Mouse (Mus musculus) inflammation-experienced regulatory T-cells, adult 6 months (primary cell): ENCODE measurements at regions not wholly inside any gene's neighbourhood (a gene's known extent, or its start where the extent isn't known, plus 50 kb on each side); places are given as distances from the start of the nearest gene placed in this dataset.

ENCODE experiments used
- ATAC-seq: one replicate; pipeline ENCODE4 v1.8.0; 2017

DNA sequence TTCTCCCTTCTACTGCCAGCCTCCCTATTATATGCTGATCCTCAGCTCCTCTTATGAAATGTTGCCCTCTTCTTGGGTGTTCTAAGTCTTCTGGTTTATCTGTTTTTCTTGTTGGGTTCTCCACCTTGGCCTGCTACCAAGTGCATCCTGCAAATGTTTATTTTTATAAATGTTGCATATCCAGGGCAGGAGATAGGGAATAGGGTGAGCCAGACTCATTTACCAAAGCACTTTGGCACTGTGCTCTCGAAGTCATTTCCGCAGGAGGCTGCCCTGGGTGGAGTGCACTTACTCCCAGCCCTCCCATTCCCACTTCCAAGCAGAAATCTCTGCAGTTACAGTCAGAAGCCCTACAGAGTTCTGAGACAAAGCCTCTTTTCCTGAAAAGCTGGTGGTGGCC is 249.5 kb upstream of the Pappa start:
- no peak for ATAC-seq

DNA sequence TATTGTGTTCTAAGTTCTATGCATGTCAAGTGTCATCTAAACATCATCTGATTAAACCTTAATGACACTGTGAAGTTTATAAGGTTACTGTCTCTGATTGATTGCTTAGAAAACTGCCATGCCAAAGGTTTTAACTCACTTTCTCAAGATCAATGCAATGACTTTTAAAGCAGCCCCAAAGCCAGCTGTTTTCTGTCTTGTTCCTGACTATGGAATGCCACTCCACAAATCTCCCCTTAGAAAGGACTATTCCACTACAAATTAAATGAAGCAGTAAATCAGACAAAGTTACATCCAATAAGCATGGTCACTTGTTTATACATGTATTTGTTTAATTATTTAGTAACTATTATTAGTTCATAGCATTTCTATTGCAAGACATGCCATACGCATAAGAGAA is 247.1 kb upstream of the Pappa start:
- ATAC-seq: no peak

GRCm38 (mm10) chr4:64897935-64898334 is 226.0 kb upstream of the Pappa start:
- ATAC-seq: no peak

DNA sequence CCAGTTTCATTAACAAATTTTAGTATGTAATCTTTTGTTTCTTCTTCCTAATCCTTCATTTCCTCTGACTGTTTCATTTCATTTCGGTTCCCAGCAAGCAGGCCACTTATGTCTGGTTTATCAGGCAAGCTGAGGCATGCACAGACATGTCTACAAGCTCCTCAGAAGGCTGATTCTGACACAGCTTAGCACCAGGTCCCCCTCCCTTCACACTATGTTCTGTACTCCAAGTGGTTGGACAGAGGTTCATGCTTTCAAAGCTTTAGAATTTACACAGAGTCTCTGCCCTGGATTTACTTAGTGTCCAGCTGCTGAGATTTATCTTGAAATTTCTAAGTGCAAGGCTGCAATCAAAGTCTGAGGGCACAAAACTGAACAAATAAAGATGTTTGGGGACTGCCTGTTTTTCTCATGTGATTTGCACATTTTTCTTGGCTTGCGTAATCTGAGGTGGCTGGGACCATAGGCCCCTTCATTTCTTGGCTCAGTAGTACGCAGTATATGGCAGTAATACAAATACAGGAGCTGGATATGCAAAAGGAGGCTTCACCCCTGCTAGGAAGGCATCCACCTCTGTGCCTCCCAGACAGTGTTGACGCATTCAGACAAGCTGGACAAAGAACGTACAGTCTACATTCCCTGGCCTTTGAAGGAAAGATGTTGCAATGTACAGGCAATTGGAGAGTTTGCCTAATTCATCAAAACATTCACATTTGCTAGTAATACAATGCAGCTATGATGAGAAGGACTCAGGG is 222.7 kb upstream of the Pappa start:
- ATAC-seq: no peak

DNA sequence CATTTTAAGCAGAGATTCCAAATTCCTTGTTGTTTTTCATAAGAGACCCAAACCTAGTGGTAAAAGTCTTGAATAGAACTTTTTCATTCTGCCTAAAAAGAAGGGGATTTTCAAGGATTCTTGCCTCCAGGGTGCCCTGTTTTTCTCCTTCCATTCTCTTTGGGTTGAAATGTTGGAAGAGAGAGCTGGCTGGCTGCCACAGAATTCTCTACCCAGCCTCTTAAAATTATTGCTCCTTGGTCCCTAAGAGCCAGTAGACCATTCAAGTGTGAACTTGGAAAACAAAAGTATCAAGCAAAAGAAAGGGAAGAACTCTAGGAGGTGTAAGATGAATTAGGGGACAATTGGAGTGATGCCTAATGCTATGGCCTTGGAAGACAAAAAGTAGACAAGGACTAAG is 200.2 kb upstream of the Pappa start:
- no peak for ATAC-seq

DNA sequence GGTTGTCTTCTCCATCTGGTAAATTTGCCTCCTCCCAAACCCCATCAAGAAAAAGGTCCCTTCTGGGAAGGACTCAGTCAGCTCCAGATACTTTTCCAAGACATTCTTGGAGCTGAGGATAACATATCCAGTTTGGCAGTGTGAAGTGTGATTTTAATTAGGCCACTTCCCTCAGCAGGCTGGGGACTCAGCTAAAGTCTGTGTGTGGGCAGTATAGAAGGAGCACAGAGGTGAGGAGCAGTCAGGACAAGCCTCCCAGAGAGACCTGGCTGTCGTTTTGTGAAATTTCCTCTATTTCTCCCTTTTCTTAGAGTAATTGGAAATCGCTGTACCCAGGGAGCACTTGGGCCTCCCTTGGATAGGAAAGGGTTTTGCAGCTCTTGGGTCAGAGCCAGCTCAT is 195.4 kb upstream of the Pappa start:
- no peak for ATAC-seq

- ATAC-seq: no peak
These were observed 178.4 kb upstream of the Pappa start for GRCm38 (mm10) chr4:64945547-64945946.

- ATAC-seq: no peak
These were observed 171.3 kb upstream of the Pappa start for GRCm38 (mm10) chr4:64952651-64953050.

- no peak for ATAC-seq
These were observed 165.1 kb upstream of the Pappa start for GRCm38 (mm10) chr4:64958843-64959242.

DNA sequence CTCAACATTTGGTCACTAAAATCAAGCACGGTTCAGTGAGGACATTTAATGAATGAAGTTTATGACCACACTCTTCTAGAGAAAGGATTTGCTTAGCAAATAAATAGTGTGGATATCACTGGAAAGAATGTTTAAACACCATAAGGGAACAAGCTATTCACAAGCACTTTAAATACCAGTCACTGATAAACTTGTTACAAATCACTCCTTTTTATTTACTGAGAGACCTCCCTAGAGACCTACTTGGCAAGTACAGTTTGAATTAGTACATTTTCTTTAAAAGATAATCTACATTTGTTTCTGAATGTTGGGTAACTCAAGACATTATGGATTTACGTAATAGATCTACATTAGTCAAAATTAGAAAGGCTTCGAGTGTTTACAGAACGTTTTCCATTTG is 162.2 kb upstream of the Pappa start:
- no peak for ATAC-seq
